Mouse (Mus musculus) lung, embryonic 14.5 days (tissue): ENCODE measurements around the gene Srpk2. TPM values are rescaled to one million over a fixed set of nuclear protein-coding genes. Genes with fewer than 3 reads are reported as not detected.

Experiments used
- ATAC-seq: fragments of 200-750 bp; cut with Nextera tagmentation; 2 replicates; pipeline ENCODE4 v1.8.0; 2017; ENCODE audit warnings: mild to moderate bottlenecking, moderate TSS enrichment, moderate library complexity; ENCODE audit not compliant: insufficient read depth
- DNase-seq: peaks from one replicate; pipeline ENCODE4 v3.0.0-alpha.2; 2015
- H3K27ac ChIP-seq: fragments of 300-500 bp; sonication (generic); 2 replicates; pipeline ENCODE4 v1.5.1; 2014; ENCODE audit warnings: low read depth, mild to moderate bottlenecking, moderate library complexity
- H3K27me3 ChIP-seq: fragments of 300-500 bp; sonication (generic); 2 replicates; pipeline ENCODE4 v1.6.1; 2014; ENCODE audit warnings: low read length, control low read depth; ENCODE audit not compliant: insufficient read depth
- H3K36me3 ChIP-seq: fragments of 300-500 bp; sonication (generic); 2 replicates; pipeline ENCODE4 v1.6.1; 2014; ENCODE audit warnings: control low read depth; ENCODE audit not compliant: insufficient read depth
- H3K4me1 ChIP-seq: fragments of 300-500 bp; sonication (generic); 2 replicates; pipeline ENCODE4 v1.6.1; 2014; ENCODE audit warnings: antibody characterized with exemption, control low read depth; ENCODE audit not compliant: insufficient read depth
- H3K4me2 ChIP-seq: fragments of 300-500 bp; sonication (generic); 2 replicates; pipeline ENCODE4 v1.6.1; 2014; ENCODE audit warnings: mild to moderate bottlenecking
- H3K4me3 ChIP-seq: fragments of 300-500 bp; sonication (generic); 2 replicates; pipeline ENCODE4 v1.5.1; 2014; ENCODE audit warnings: low read depth, low read length
- H3K9ac ChIP-seq: fragments of 300-500 bp; sonication (generic); 2 replicates; pipeline ENCODE4 v1.6.1; 2014
- H3K9me3 ChIP-seq: fragments of 300-500 bp; sonication (generic); 2 replicates; pipeline ENCODE4 v1.6.1; 2016; ENCODE audit warnings: low read depth, low read length, control low read depth
- CTCF ChIP-seq: IDR thresholded peaks from 2 replicates; pipeline ENCODE4 v1.5.1; 2016; ENCODE audit warnings: antibody characterized with exemption, low read depth
- WGBS: fragments of 180-500 bp; shearing (Covaris S2); extraction: QIAGEN DNeasy Blood & Tissue Kit; methylation state at CpG from one replicate; pipeline ENCODE4 v1.1.7; 2014; 5-methylcytosine and 5-hydroxymethylcytosine counted together
- polyA plus RNA-seq: library from polyadenylated mRNA; unstranded; fragments of >200 nt; fragmentation: Nextera tagmentation; extraction: Ambion mirVana; gene quantifications from 2 replicates; pipeline ENCODE4 v1.2.1, GENCODE M21; 2014

The Srpk2 gene
- polyA plus RNA-seq, 1 experiment from 2014 or later, result 49.2 TPM

DNA sequence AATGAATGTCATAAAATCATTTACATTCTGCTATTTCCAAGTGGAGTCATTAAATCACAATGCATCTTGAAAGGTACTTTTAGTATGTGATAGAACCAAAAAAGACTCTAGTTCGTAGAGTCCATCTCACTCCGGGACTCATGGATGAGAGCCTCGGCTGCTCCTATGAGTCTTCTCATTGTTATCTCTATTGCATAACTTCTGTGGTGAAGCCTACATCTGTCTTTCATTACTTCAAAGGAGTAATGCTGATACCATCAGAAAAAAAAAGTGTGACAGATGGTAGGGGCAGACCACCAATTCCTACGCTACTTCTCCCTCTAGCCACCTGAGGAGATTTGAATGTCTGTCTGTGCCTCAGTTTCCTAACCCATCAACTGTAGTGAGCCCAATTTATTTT is 986 bp downstream of the Srpk2 start:
- ATAC-seq (no peak), DNase-seq (no peak)
- Histone ChIP-seq H3K9me3 (no peaks in the 10 kb centered on the region), H3K9ac (no peak overlapping the region), H3K27me3 (no peaks in the 10 kb centered on the region), H3K36me3 (no peaks in the 10 kb centered on the region), H3K4me3 (no peak overlapping the region), H3K4me2 (no peak overlapping the region), H3K27ac (no peak overlapping the region), H3K4me1 (no peaks in the 10 kb centered on the region)
- 66% methylated on average over 4 of the region's 4 CpGs for WGBS
- TF ChIP-seq CTCF, result no peak

DNA sequence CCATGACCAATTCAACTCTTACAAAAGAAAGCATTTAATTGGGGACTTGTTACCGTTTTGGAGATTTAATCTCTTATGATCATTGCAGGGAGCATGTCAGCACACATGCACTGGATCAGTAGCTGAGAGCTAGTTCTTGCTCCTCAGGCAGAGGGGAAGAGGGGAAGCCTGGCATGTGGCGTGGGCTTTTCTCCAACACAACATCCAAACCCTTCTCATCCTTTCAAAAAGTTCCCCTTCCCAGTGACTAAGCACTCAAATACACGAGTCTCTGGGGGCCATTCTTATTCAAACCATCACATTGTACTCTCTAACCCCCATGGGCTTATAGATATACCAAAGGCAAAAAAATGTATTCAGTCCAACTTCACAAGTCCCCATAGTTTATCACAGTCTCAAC is 5.4 kb downstream of the Srpk2 start:
- Histone ChIP-seq H3K9ac (no peak overlapping the region), H3K4me1 (no peaks in the 10 kb centered on the region), H3K4me2 (no peak overlapping the region), H3K27me3 (no peaks in the 10 kb centered on the region), H3K27ac (no peak overlapping the region), H3K4me3 (no peak overlapping the region), H3K36me3 (no peaks in the 10 kb centered on the region), H3K9me3 (no peaks in the 10 kb centered on the region)
- ATAC-seq, result no peak
- no peak for DNase-seq
- TF ChIP-seq CTCF, result no peak
- WGBS, result 61% methylated on average over 3 of the region's 3 CpGs

DNA sequence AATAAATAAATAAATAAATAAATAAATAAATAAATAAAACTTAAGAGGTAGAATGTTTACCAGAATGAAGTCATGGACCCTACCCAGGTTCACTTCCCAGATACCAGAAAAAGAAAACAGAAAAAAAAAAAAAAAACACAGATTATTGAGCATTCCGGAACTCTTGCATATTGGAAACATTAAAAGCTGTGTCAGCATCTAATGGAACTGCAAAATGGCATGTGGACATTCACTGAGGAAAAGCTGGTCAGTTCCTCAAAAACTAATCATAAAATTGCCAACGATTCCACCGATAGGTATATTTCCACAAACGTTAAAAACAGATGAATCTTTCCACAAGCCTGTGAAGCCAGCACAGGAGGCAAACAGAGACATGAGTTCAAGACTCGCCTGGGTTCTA is 6.5 kb downstream of the Srpk2 start:
- 92% methylated on average over 5 of the region's 5 CpGs for whole genome bisulfite sequencing
- DNase-seq (no peak), ATAC-seq (no peak)
- Histone ChIP-seq H3K9ac (no peak overlapping the region), H3K36me3 (no peaks in the 10 kb centered on the region), H3K4me3 (no peak overlapping the region), H3K4me2 (no peak overlapping the region), H3K27me3 (no peaks in the 10 kb centered on the region), H3K27ac (no peak overlapping the region), H3K4me1 (no peaks in the 10 kb centered on the region), H3K9me3 (no peaks in the 10 kb centered on the region)
- no peak for TF ChIP-seq CTCF

DNA sequence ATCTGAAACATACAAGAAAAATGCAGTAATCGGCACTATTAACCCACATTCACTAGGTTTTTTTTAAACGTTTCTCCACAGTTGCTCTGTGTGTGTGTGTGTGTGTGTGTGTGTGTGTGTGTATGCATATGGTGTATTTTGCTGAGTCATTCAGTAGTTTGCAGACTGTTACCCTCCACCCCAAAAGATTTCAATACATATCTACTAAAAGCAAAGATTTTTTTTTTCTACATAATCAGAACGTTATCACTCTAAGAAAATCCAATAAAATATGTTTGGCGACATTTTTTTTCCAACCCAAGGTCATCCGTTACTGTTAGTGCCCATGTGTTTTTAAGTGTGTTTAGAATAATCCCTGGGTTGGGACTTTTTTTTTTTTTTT is 7.4 kb downstream of the Srpk2 start:
- H3K4me2 ChIP-seq, result no peak overlapping the region
- ATAC-seq (no peak), DNase-seq (no peak)
- H3K9ac ChIP-seq, result no peak overlapping the region
- no peak overlapping the region for H3K27ac ChIP-seq
- no peaks in the 10 kb centered on the region for H3K36me3 ChIP-seq
- no peak overlapping the region for H3K4me3 ChIP-seq
- 79% methylated on average over 5 of the region's 5 CpGs for WGBS
- H3K9me3 ChIP-seq, result no peaks in the 10 kb centered on the region
- no peaks in the 10 kb centered on the region for H3K4me1 ChIP-seq
- H3K27me3 ChIP-seq, result no peaks in the 10 kb centered on the region
- TF ChIP-seq CTCF, result no peak

DNA sequence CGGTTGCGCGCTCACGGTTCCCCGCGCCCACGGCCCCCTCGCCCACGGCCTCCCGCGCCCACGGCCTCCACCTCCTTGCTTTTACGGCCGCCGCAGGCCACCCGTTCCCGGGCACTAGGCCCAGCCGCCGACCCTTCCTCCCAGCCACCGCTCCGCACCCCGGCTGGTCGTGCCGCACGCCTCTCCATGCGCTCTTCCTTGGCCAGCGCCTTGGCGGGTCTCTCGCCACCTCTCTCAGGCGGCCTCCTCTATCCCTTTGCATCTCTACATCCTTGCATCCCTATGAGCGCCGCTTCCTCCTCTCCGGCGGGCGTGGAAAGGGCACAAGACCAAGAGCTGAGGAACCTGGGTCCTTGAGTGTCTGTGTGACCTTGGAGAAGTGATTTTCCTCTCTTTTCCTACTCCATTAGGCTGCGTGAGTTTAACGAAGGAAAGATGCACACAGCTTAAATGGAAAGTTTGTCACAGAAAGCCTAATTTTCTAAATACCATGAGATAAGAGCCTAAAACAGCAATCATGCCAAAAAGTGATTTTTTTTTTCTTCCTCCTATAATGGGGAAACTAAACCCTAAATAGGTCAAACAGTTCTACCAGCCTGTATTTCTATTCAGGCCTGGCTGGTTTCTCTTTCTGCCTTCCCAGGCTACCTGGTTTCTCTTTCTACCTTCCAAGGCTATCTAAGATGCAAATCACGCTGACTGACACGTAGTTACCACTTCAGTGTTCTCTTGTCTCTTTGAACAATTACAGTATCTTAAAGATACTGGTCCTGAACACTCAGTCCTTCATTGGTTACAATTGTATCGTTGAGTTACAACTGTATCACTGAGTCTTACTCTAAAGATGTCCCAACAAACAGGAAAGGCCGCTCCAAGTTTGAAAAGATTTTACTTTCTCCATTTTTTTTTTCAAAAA is 8.0 kb downstream of the Srpk2 start:
- no peak for TF ChIP-seq CTCF
- DNase-seq (peak; percentile 66), ATAC-seq (peak; percentile 71)
- H3K9me3 ChIP-seq, result no peaks in the 10 kb centered on the region
- H3K9ac ChIP-seq, result peak overlapping the region; percentile 80
- H3K27me3 ChIP-seq, result no peaks in the 10 kb centered on the region
- WGBS, result 11% methylated on average over 29 of the region's 41 CpGs
- no peaks in the 10 kb centered on the region for H3K4me1 ChIP-seq
- peak overlapping the region; percentile 24; the same call in 1 of the 2 replicates for H3K27ac ChIP-seq
- H3K4me3 ChIP-seq, result peak overlapping the region; percentile 89
- no peaks in the 10 kb centered on the region for H3K36me3 ChIP-seq
- peak overlapping the region; percentile 90 for H3K4me2 ChIP-seq

DNA sequence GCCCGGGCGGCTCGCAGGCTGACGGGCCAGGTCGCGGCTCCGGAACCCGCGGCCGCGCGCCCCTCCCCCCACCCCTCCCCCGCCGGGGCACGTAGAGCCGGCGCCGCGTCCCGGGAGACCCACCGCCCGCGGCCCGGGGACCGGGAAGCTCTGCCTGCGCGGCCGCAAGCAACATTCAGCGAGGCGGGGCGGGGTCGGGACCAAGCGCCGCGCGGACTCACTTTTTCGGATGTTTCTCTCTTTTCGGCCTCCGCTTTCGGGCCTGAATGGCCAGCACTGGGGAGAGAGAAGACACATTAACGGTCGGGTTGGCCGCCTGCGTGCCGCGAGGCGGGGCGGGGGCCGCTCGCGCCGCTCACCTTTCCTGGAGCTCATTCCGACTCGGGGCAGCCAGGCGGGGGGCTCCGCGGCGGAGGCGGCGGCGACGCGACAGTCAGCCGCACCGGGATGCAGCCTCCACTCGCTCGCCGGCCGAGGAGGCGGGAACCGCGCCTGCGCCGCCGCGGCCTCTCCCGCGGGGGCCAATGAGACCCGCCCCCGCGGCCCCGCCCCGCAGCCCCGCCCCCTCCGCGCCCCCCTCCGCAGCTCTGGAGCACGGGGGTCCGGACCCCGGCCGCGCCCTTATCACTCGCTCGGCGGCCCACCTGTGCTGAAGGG is 8.8 kb downstream of the Srpk2 start:
- WGBS, result under 1% methylated on average over 49 of the region's 95 CpGs
- peak overlapping the region; percentile 90 for H3K4me2 ChIP-seq
- peak; percentile 87 for ATAC-seq

More for the DNA sequence above, 8.8 kb downstream of the Srpk2 start:
- Histone ChIP-seq H3K36me3 (no peaks in the 10 kb centered on the region), H3K4me1 (no peaks in the 10 kb centered on the region), H3K27me3 (no peaks in the 10 kb centered on the region), H3K27ac (peak overlapping the region; percentile 58; the same call in 1 of the 2 replicates), H3K9me3 (no peaks in the 10 kb centered on the region), H3K9ac (peak overlapping the region; percentile 80), H3K4me3 (peak overlapping the region; percentile 89)
- peak; percentile 85 for DNase-seq
- no peak for TF ChIP-seq CTCF
